Mouse (Mus musculus): ENCODE results near the gene Ttll8. TPM values are rescaled to one million over a fixed set of nuclear protein-coding genes. Genes with fewer than 3 reads are reported as not detected.

Gene Ttll8
- total RNA-seq (2021): under 1 TPM in 1 of 2 experiments, not detected in 1; 0.10 TPM
- long read RNA-seq, experiment 1: 0 reads
- long read RNA-seq, experiment 2: 0 reads

DNA sequence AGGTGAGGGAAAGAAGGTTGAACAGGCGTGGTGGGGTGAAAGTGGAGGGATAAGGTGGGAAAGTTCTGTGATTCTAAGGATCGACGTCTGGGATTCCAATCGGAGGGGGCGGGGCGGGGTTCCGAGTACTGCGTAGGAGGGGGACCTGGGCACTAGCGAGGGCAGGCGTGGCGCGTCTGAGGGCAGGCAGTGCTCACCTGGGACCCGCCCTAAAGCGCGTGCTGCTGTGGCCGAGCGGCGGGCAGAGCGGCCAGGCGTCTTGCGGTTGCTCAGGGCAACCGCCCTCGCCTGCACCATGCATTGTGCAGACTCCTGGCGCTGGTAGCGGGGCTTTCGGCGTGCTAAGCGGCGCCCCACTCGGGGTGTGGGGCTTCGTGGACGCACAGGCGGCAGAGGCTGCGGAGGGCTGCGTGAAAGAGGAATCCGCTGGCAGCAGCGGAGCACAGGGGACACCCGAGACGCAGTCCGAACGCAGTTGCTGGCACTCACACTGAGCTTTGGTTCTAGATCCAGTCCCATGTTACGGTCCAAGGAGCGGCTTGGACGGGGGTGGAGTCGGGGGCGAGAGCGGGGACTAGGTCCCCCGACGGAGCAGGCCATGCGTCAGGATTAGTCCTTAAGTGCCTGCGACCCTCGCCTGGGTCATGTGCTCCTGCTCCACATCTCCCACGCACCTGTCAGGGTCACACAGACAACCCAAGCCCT is at the start of gene Ttll8:
Ttll8 (minus strand) TSS at position 51 of the 705 bp plus-strand sequence.
- DNase-seq (ENCODE audit: low spot score in 2 of 2): no peak

- no peak for DNase-seq (ENCODE audit: low spot score in 2 of 2)
Measured at GRCm38 (mm10) chr15:89001245-89001644, 47.0 kb upstream of the Ttll8 start.

- no peak for DNase-seq (ENCODE audit: low spot score in 2 of 2)
Measured at GRCm38 (mm10) chr15:89000367-89000766, 46.1 kb upstream of the Ttll8 start.

DNA sequence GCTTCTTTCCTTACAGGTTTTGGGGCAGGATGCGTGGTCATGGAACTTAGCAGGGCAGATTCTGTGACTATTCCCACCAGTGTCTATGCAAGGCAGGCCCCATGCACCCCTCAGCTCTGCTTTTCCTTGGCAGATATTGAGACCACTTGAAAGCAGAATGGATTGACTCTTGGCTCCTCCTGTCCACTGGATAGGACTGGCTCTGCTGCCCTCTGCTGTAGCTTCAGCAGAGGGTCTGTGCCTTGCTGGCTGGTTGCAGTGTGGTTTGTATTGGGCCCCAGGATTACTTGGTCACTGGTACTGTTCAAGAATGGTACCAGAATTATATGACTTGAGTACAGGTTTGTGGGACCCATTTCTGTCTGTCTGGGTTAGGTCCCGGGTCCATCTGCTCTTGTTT is 44.9 kb upstream of the Ttll8 start:
- no peak for DNase-seq (ENCODE audit: low spot score in 2 of 2)

DNA sequence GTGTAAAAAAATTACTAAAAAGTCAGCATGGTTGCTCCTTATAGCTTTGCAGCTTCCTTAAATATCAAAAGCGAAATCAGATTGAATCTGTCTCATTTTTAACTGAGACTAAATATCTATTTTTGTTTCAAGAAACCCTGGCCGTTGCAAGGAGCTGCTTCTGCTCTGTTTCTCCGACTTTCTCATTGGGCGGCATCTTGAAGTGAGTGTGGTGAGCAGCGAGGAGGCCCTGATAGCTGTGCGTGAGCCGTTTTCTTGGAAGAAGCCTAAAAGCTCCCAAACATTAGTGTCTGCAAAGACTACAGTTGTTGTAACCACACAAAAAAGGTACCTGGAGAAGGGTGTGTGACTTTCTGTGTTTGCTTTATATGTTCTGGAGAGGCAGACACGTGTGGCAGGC is 44.4 kb upstream of the Ttll8 start:
- no peak for DNase-seq (ENCODE audit: low spot score in 2 of 2)

DNA sequence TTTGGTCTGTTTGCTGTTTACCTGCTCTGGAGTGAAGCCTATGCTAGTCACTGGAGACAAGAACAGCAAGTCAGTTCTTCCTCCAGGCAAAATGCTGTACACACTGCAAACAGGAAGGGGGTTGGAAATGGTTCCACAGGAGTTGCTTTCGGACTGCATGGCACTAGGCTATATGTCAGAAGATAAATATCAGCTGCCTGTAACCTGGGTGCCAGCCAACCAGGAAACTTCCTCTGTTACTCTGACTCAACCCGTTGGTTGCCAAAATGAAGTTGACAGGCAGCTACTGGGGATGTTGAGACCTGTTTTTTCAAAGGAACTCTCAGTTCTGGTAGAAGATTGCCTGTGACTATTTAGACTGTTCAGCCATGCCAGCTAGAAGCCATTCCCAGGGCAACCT is 35.0 kb upstream of the Ttll8 start:
- no peak for DNase-seq (ENCODE audit: low spot score in 2 of 2)

- DNase-seq (ENCODE audit: low spot score in 2 of 2): no peak
Measured at GRCm38 (mm10) chr15:88982534-88983079, 28.4 kb upstream of the Ttll8 start, which contains the start of gene Mov10l1. TSS of gene Mov10l1 (plus strand) at chr15:88982909.

GRCm38 (mm10) chr15:88979138-88979446 is 24.9 kb upstream of the Ttll8 start:
- no peak for DNase-seq (ENCODE audit: low spot score in 2 of 2)

DNA sequence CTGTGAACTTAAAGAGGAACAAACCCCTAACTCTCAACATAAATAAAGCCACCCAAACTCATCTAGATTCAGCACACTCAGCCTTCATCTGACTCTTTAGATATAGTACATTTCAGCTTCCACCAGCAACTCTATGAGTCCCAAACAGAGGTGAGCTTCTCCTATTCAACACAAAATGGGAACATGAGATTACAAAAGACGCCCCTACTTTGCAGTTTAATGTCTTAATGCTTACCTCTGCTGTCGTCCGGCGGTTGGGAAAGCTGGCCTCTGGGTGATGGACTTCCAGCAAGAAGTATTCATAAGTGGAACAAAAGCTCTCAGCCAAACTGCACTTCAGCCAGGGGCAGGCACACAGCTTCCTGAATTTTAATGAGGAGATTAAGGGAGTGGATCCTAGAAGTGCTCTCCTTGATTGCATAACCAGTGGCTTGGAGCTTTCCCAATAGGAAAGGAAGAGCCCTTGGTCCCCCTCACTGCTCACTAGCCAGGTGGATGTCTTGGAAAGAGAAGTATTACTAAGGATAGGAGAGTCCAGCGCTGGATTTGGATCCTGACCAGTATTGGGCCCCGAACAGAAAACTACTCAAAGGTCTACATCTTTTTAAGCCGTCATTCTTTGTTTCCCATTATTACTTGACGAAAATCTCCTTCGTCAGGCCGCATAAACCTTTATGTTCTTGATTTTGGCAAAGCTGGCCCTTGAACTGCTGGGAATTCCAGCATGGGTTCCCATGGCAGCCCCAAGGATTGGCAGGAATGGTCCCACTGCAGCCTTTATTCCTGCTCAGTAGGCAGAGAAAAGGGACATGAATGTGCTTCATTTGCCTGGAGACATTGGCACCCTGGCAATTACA is 24.3 kb upstream of the Ttll8 start, which contains the start of gene Mlc1:
Mlc1 (minus strand) TSS at position 727 of the 857 bp plus-strand sequence.
- DNase-seq (ENCODE audit: low spot score in 2 of 2): no peak

DNA sequence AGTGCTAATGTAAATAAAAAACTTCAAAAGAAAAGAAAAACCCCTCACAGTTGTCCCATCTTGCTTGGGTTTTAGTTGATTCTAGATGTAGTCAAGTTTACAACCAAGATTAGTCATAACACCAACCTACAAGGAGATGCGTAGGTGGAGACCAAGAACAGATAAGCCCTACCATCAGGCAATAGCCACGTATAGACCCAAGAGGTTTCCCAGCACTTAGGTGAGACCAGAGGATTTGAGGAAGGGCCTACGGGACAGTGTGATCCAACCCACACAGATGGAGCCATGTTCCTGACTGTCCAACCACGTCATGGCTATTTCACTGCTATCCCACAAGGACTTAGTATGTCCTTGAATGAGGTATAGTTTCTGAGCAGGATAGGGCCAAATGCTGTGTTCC is 18.1 kb upstream of the Ttll8 start:
- no peak for DNase-seq (ENCODE audit: low spot score in 2 of 2)

DNA sequence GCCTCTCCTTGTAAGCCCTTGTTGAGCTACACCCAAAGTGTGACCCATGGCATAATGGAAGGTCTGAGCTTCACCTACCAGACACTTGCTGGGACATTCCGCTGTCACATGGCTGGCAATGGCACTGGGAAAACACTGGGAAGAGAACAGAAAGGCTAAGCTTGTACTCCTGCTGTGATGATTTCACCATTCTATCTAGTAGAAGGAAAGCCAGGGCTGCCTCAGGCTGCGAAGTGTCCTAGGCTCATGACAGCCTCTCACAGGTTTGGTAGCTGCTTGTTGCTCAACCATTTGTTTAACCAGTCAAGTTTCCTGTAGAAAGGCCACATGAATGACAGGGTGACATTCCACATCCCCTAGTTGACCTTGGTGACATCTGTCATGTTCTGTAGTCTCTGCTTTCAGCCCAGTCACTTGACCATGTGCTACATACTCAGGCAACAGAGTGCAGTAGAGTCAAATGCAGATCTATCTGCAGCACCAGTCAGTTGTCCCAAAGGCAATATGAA is 9.9 kb upstream of the Ttll8 start:
- DNase-seq (ENCODE audit: low spot score in 2 of 2): no peak

DNA sequence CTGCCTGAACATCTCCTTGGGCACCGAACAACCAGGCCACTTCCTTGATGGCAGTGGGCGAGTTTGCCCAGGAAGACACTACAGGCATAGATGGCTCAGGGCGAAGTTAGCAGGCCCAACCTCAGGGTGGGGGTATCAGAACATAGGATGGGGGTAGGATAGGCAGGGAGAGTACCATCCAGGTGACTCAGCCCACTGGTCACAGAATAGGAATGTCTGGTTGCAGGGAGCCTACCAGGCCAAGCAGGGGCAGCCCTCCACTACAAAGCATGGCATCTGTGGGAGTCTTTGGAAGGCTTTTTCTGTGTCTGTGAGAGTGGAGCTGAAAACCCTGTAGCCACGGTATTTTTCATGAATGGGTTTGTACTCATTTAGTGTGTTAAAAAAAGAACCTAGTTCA is 3.3 kb upstream of the Ttll8 start:
- DNase-seq (ENCODE audit: low spot score in 2 of 2): no peak

DNA sequence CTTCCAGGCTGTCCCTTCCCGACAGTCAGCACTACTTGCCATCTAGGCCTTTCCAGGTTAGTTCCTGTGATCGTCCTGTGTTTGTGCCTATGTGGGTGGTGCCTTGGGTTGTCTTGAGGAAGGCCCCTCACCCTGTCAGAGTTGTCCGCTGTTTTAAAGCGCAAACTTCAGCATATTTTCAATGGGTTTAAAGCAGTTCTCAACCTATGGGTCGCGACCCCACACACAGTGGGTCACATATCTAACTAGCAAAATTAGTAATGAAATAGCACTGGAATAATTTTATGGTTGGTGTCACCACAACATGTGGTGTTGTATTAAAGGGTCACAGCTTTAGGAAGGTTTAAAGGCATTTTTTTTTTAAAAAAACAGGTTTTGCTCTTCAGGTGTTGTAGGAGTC is 1.1 kb upstream of the Ttll8 start:
- DNase-seq (ENCODE audit: low spot score in 2 of 2): no peak

DNA sequence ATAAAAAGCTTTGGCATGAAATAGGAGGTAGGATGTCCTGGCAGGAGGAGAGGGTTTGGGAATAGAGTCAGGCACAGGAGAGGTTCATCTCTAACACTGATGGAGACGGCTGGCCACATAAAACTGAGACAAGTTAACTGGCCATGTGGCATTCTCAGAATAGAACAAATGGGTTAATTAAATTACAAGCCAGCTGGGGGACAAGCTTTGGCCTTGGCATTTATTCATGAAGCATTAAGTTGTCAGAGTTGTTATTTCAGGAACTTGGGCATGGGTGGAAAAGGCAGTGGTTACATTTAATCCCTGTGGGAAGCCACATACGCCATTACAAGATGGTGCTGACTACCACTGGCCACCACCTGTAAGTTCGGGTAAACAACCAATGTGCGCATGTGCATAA is 3.0 kb downstream of the Ttll8 start:
- no peak for DNase-seq (ENCODE audit: low spot score in 2 of 2)

- no peak for DNase-seq (ENCODE audit: low spot score in 2 of 2)
Measured at GRCm38 (mm10) chr15:88946851-88947250, 7.4 kb downstream of the Ttll8 start.

- no peak for DNase-seq (ENCODE audit: low spot score in 2 of 2)
Measured at GRCm38 (mm10) chr15:88943896-88944551, 10.2 kb downstream of the Ttll8 start.

DNA sequence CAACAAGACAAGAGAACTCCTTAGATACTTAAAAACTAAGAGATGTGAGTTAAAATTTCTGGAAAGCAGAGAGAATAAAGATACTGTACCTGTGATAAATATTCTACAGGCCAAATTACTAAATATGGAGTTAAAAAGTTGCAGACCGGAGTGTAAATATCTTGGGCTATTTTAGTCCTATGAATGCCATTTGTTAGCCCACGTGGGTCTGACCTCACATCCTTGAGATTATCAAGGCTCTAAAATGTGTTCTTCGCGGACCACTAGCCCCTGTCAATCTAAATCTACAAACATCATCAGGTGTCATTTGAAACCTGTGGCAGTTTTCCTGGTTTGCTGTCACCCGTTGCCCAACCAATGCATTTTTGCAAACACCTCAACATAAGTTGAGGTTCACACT is 11.4 kb downstream of the Ttll8 start:
- DNase-seq (ENCODE audit: low spot score in 2 of 2): no peak

DNA sequence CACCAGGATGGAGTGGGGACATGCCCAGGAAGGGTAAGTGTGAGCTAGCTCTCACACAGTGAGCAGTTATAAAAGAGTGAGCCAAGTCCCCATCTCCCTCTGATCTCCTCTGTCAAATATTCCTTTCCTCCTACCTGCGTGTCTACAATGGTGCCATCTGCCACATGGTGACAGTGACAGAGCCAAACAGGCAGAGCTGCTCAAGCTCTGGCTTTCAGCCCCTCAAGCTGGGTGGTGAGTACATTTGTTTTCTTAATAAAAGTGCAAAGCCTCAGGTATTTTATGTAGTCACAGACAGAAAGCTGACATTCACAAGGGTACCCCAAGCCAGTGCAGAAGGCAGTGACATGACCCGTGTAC is 16.9 kb downstream of the Ttll8 start:
- no peak for DNase-seq (ENCODE audit: low spot score in 2 of 2)

- DNase-seq (ENCODE audit: low spot score in 2 of 2): no peak
Measured at GRCm38 (mm10) chr15:88936619-88937290, 17.5 kb downstream of the Ttll8 start.

GRCm38 (mm10) chr15:88934141-88934540 is 20.1 kb downstream of the Ttll8 start:
- no peak for DNase-seq (ENCODE audit: low spot score in 2 of 2)

DNA sequence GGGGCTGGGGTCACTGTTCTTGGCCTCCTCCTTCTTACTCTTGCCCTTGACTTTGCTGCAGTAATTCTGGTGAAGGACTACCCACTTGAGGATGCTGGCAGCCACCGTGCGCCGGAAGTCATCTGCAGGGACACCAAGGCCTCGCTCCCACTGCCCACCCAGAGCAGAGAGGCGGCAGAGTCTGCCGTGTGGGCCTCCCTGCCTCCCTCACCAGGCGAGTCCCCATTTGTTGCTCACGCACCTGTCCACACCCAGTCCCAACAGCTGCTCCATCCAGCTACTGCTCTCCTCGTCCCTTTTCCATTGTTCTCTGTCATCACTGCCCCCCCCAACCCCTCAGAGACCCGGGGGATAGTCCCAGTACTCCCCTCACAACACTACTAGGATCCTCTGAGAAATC is 21.6 kb downstream of the Ttll8 start:
- no peak for DNase-seq (ENCODE audit: low spot score in 2 of 2)
